Mouse (Mus musculus) liver, embryonic 14.5 days (tissue): ENCODE measurements around the gene Gm26620.

ENCODE experiments used
- CTCF ChIP-seq: IDR thresholded peaks from 2 replicates; pipeline ENCODE4 v1.5.1; 2016; ENCODE audit warnings: antibody characterized with exemption, low read depth, control low read depth
- EP300 ChIP-seq: IDR thresholded peaks from 2 replicates; pipeline ENCODE4 v1.6.1; 2016; ENCODE audit warnings: antibody characterized with exemption, low read depth

DNA sequence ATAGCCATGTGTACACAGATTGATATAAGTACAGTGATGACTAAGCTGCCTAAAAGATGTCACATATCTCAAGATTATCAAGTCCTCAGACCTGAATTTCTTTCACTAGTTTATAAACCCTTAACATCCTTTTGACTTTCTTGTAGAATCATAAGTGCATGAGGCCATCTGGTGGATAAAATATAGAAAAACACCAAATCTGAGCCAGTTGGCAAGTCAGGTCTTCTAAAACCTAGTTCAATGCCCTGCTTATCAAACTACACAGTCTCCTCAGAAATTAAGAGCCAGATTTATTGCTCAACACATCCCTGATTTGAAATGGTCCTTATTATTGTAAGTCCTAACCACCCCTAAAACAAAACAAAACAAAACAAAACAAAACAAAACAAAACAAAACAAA, 45.2 kb upstream of the Gm26620 start:
- TF ChIP-seq CTCF (peak; percentile 34; the same call in 1 of the 2 replicates), EP300 (no peak)
